Mouse (Mus musculus) gastrocnemius, adult 2 months (tissue): ENCODE measurements around the gene Dmac2. TPM values are rescaled to one million over a fixed set of nuclear protein-coding genes. Genes with fewer than 3 reads are reported as not detected.

Experiments
- DNase-seq: peaks from one replicate; pipeline ENCODE4 v3.0.0; 2022
- H3K27ac ChIP-seq: fragments of 200-600 bp; 2 replicates; pipeline ENCODE4 v1.8.1; 2022; ENCODE audit warnings: mild to moderate bottlenecking
- H3K4me3 ChIP-seq: fragments of 200-600 bp; 2 replicates; pipeline ENCODE4 v1.8.1; 2022; ENCODE audit warnings: mild to moderate bottlenecking, moderate library complexity
- CTCF ChIP-seq: fragments of 200-600 bp; IDR thresholded peaks from 2 replicates; pipeline ENCODE4 v1.8.1; 2022; ENCODE audit warnings: antibody characterized with exemption, mild to moderate bottlenecking, moderate library complexity
- intact Hi-C: fragments of 180-260 bp; cut with DNase I; formaldehyde crosslinking; loops from one replicate; pipeline ENCODE4 v1.15.1; 2025
- total RNA-seq, 2 experiments: library from RNA; stranded (reverse); gene quantifications; 2 replicates each; pipeline ENCODE4 v1.2.3; 2021

Gene Dmac2
- total RNA-seq, 2 experiments from 2014 or later: 33.7 to 54.2 TPM

- DNase-seq: no peak
- no peak overlapping the region for H3K4me3 ChIP-seq
- TF ChIP-seq CTCF: no peak
- intact Hi-C loops: no loop called here
- no peak overlapping the region for H3K27ac ChIP-seq
Observed at GRCm38 (mm10) chr7:25671686-25672085, 52.5 kb downstream of the Dmac2 start.

DNA sequence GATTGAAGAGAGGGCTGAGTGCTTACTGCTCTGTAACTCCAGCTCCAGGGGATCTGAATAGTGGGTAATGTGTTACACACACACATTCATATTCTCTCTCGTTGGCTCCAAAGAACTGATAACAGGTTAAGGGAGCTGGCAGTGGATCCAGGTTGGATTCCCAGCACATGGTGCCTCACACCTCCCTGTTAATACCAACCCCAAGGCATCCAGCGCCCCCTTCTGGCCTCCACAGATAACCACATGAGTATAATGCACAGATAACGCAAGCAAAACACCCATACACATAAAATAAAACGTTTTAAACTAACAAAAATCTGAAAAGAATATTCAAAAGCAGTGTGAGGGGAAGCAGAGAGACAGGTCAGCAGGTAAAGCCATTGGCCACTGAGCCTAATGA lies 53.2 kb downstream of the Dmac2 start:
- DNase-seq: no peak
- no peak overlapping the region for H3K4me3 ChIP-seq
- no peak overlapping the region for H3K27ac ChIP-seq
- intact Hi-C loops: no loop called here
- TF ChIP-seq CTCF: peak; percentile 17; the same call in 1 of the 2 replicates

- intact Hi-C loops: no loop called here
- no peak for DNase-seq
- no peak overlapping the region for H3K4me3 ChIP-seq
- TF ChIP-seq CTCF: no peak
- no peak overlapping the region for H3K27ac ChIP-seq
Observed at GRCm38 (mm10) chr7:25674297-25674696, 55.1 kb downstream of the Dmac2 start.

DNA sequence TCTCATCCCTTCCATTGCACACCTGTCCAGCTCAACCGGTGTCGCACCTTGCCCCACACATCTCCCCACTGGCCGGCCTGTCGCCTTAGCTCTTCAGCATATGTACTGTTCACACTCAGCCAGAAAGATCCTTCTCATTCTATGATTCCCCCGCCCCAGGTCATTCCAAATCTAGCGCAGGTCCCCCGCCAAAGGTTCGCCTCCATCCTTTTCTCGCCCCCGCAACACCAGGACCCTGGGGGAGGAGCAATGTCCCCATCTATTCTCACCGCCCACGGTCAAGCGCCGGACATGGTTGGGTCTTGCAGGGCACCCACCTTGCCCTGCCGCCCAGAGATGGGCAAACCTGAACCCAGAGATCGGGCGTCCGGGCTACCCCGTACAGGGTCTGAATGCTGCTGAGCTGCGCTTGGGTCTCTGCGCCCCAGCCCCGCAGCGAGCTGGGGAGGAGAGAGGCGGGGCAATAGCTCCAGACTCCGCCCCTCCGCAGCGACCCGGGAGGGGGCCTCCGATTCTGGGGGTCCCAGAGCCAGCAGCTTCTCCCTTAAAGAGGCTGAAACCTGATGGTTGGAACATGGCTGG lies 55.6 kb downstream of the Dmac2 start, which contains the start of gene Tmem91:
Gene Tmem91, minus strand, starts transcription at position 448 of the 582 bp plus-strand sequence.
- intact Hi-C loops: no loop called here
- TF ChIP-seq CTCF: no peak
- Histone ChIP-seq H3K4me3 (peak within 1 kb of the TSS; percentile 60), H3K27ac (no peak within 1 kb of the TSS)
- DNase-seq: no peak

Other genes with a start within 250 kb of the Dmac2 start
- not detected for gene Cnfn, start 249.7 kb upstream of the Dmac2 start, total RNA-seq
- gene Lipe, start 220.7 kb upstream of the Dmac2 start, total RNA-seq: 10 to 100 TPM; 13.4 to 17.9 TPM
- not detected for gene Cxcl17, start 206.5 kb upstream of the Dmac2 start, total RNA-seq
- gene Ceacam1, start 141.8 kb upstream of the Dmac2 start, total RNA-seq: 1 to 10 TPM; 4.0 to 6.2 TPM
- 1 to 10 TPM in 1 of 2 experiments, under 1 TPM in 1; 0.43 to 1.4 TPM for gene Ceacam2, start 79.6 kb upstream of the Dmac2 start, total RNA-seq
- not detected for gene Erich4, start 3.5 kb upstream of the Dmac2 start, total RNA-seq
- gene B3gnt8, start 7.2 kb downstream of the Dmac2 start, total RNA-seq: 1 to 10 TPM; 1.5 to 1.6 TPM
- 100 to 1,000 TPM; 103 to 152 TPM for gene Bckdha, start 39.6 kb downstream of the Dmac2 start, total RNA-seq
- 10 to 100 TPM; 24.1 to 24.3 TPM for gene Exosc5, start 39.8 kb downstream of the Dmac2 start, total RNA-seq
- not detected for gene Tmem91, start 55.8 kb downstream of the Dmac2 start, total RNA-seq
- gene B9d2, start 61.4 kb downstream of the Dmac2 start, total RNA-seq: 1 to 10 TPM; 8.7 to 9.7 TPM
- 1 to 10 TPM; 4.6 to 6.6 TPM for gene Tgfb1, start 67.6 kb downstream of the Dmac2 start, total RNA-seq
- 10 to 100 TPM; 39.4 to 44.3 TPM for gene Ccdc97, start 99.7 kb downstream of the Dmac2 start, total RNA-seq
- 10 to 100 TPM; 66.3 to 72.8 TPM for gene Hnrnpul1, start 135.3 kb downstream of the Dmac2 start, total RNA-seq
- 10 to 100 TPM; 39.9 to 48.6 TPM for gene Axl, start 169.3 kb downstream of the Dmac2 start, total RNA-seq
- under 1 TPM; 0.10 to 0.56 TPM for gene Cyp2s1, start 197.5 kb downstream of the Dmac2 start, total RNA-seq